Mouse (Mus musculus) MEL (cell line): ENCODE results near the gene Pcnx2. TPM values are rescaled to one million over a fixed set of nuclear protein-coding genes. Genes with fewer than 3 reads are reported as not detected.

Source experiments
- DNase-seq: peaks from one replicate; pipeline ENCODE4 v3.0.0; 2011; ENCODE audit warnings: low read depth, low spot score
- H3K27ac ChIP-seq: 2 replicates; pipeline ENCODE4 v1.5.1; 2012; ENCODE audit warnings: low read depth, mild to moderate bottlenecking, control low read depth, low read length, moderate library complexity; ENCODE audit not compliant: control insufficient read depth
- H3K27me3 ChIP-seq, 2 experiments: fragments of 150-350 bp in 1 of 2; sonication (generic) in 1 of 2; 2 replicates each; pipeline ENCODE4 v1.6.1; 2012; ENCODE audit warnings: low read length in 2 of 2, mild to moderate bottlenecking in 2 of 2, improper control_type of control experiment in 1 of 2, moderate library complexity in 1 of 2; ENCODE audit not compliant: insufficient read depth in 2 of 2, control insufficient read depth in 1 of 2
- H3K36me3 ChIP-seq, 2 experiments: 2 replicates each; pipeline ENCODE4 v1.6.1; 2012 to 2014; ENCODE audit warnings: low read length in 2 of 2, improper control_type of control experiment in 1 of 2, inconsistent platforms in 1 of 2, mild to moderate bottlenecking in 1 of 2; ENCODE audit not compliant: insufficient read depth in 2 of 2, control insufficient read depth in 1 of 2
- H3K4me1 ChIP-seq, 2 experiments: fragments of 150-350 bp in 1 of 2; sonication (generic) in 1 of 2; 2 replicates each; pipeline ENCODE4 v1.6.1; 2012; ENCODE audit warnings: low read length in 2 of 2, improper control_type of control experiment in 1 of 2, mild to moderate bottlenecking in 1 of 2; ENCODE audit not compliant: insufficient read depth in 2 of 2, control insufficient read depth in 1 of 2
- H3K4me3 ChIP-seq, 2 experiments: fragments of 150-350 bp in 1 of 2; sonication (generic) in 1 of 2; 2 replicates each; pipeline ENCODE4 v1.5.1; 2012; ENCODE audit warnings: low read depth in 2 of 2, low read length in 2 of 2, mild to moderate bottlenecking in 2 of 2, moderate library complexity in 2 of 2, control low read depth in 1 of 2, improper control_type of control experiment in 1 of 2; ENCODE audit not compliant: control insufficient read depth in 1 of 2, insufficient read depth in 1 of 2
- H3K79me2 ChIP-seq: 2 replicates; pipeline ENCODE4 v1.6.1; 2012; ENCODE audit warnings: mild to moderate bottlenecking, low read length, moderate library complexity; ENCODE audit not compliant: control insufficient read depth, poor library complexity, insufficient read depth
- H3K9ac ChIP-seq: 2 replicates; pipeline ENCODE4 v1.6.1; 2012; ENCODE audit warnings: low read depth, mild to moderate bottlenecking, control low read depth, low read length, moderate library complexity; ENCODE audit not compliant: control insufficient read depth, poor library complexity, severe bottlenecking
- H3K9me3 ChIP-seq: fragments of 150-350 bp; sonication (generic); replicated peaks from 2 replicates; pipeline ENCODE4 v1.6.1; 2012; ENCODE audit warnings: mild to moderate bottlenecking, low read length, improper control_type of control experiment, moderate library complexity; ENCODE audit not compliant: insufficient read depth
- BHLHE40 ChIP-seq: IDR thresholded peaks from 2 replicates; pipeline ENCODE4 v1.6.1; 2012; ENCODE audit warnings: low read depth, mild to moderate bottlenecking, inconsistent platforms, low read length, improper control_type of control experiment, borderline replicate concordance
- CHD1 ChIP-seq: IDR thresholded peaks from 2 replicates; pipeline ENCODE4 v1.6.1; 2012; ENCODE audit warnings: low read depth, mild to moderate bottlenecking, inconsistent platforms, low read length, improper control_type of control experiment
- CHD2 ChIP-seq: IDR thresholded peaks from 2 replicates; pipeline ENCODE4 v1.6.1; 2011; ENCODE audit warnings: low read length, improper control_type of control experiment
- CTCF ChIP-seq, 3 experiments: IDR thresholded peaks in 2 of 3; conservative IDR thresholded peaks in 1 of 3; 2 replicates each; pipeline ENCODE4 v1.5.1; 2011 to 2012; ENCODE audit warnings: low read length in 3 of 3, low read depth in 2 of 3, mild to moderate bottlenecking in 2 of 3, improper control_type of control experiment in 1 of 3, inconsistent platforms in 1 of 3, mixed read lengths in 1 of 3, moderate library complexity in 1 of 3; ENCODE audit not compliant: control insufficient read depth in 1 of 3, insufficient read depth in 1 of 3, poor library complexity in 1 of 3, severe bottlenecking in 1 of 3
- E2F4 ChIP-seq: IDR thresholded peaks from 2 replicates; pipeline ENCODE4 v1.6.1; 2011; ENCODE audit warnings: low read depth, low read length, improper control_type of control experiment, borderline replicate concordance
- EP300 ChIP-seq, 2 experiments: IDR thresholded peaks; 2 replicates each; pipeline ENCODE4 v1.6.1; 2011; ENCODE audit warnings: improper control_type of control experiment in 2 of 2, low read length in 2 of 2, low read depth in 1 of 2, mild to moderate bottlenecking in 1 of 2
- JUND ChIP-seq: IDR thresholded peaks from 2 replicates; pipeline ENCODE4 v1.6.1; 2011; ENCODE audit warnings: low read depth, mild to moderate bottlenecking, improper control_type of control experiment, low read length
- MAFK ChIP-seq: IDR thresholded peaks from 2 replicates; pipeline ENCODE4 v1.6.1; 2011; ENCODE audit warnings: low read depth, mild to moderate bottlenecking, low read length, improper control_type of control experiment, borderline replicate concordance
- MAX ChIP-seq: IDR thresholded peaks from 2 replicates; pipeline ENCODE4 v1.6.1; 2011; ENCODE audit warnings: low read length, improper control_type of control experiment
- MAZ ChIP-seq: IDR thresholded peaks from 2 replicates; pipeline ENCODE4 v1.6.1; 2012; ENCODE audit warnings: low read depth, mild to moderate bottlenecking, inconsistent platforms, low read length, improper control_type of control experiment
- MXI1 ChIP-seq: IDR thresholded peaks from 2 replicates; pipeline ENCODE4 v1.6.1; 2011; ENCODE audit warnings: mild to moderate bottlenecking, low read depth, low read length, improper control_type of control experiment
- NELFE ChIP-seq: IDR thresholded peaks from 2 replicates; pipeline ENCODE4 v1.6.1; 2011; ENCODE audit warnings: low read depth, low read length, improper control_type of control experiment
- POLR2AphosphoS2 ChIP-seq: IDR thresholded peaks from 2 replicates; pipeline ENCODE4 v1.6.1; 2011; ENCODE audit warnings: low read length, improper control_type of control experiment
- POLR2AphosphoS5 ChIP-seq: IDR thresholded peaks from 2 replicates; pipeline ENCODE4 v1.6.1; 2012; ENCODE audit warnings: low read depth, borderline replicate concordance, mild to moderate bottlenecking, inconsistent platforms, low read length, moderate library complexity, mixed read lengths
- RAD21 ChIP-seq: IDR thresholded peaks from 2 replicates; pipeline ENCODE4 v1.6.1; 2011; ENCODE audit warnings: mild to moderate bottlenecking, low read depth, low read length, improper control_type of control experiment
- RCOR1 ChIP-seq: IDR thresholded peaks from 2 replicates; pipeline ENCODE4 v1.6.1; 2012; ENCODE audit warnings: low read depth, mild to moderate bottlenecking, inconsistent platforms, low read length, improper control_type of control experiment
- TAL1 ChIP-seq: IDR thresholded peaks from 2 replicates; pipeline ENCODE4 v1.6.1; 2012; ENCODE audit warnings: mild to moderate bottlenecking, inconsistent platforms, low read length, moderate library complexity, mixed read lengths
- ZKSCAN1 ChIP-seq: IDR thresholded peaks from 2 replicates; pipeline ENCODE4 v1.6.1; 2012; ENCODE audit warnings: low read depth, mild to moderate bottlenecking, inconsistent platforms, low read length, improper control_type of control experiment, moderate library complexity
- ZMIZ1 ChIP-seq: IDR thresholded peaks from 2 replicates; pipeline ENCODE4 v1.6.1; 2012; ENCODE audit warnings: low read depth, mild to moderate bottlenecking, inconsistent platforms, low read length, improper control_type of control experiment, moderate library complexity
- ZNF384 ChIP-seq: IDR thresholded peaks from 2 replicates; pipeline ENCODE4 v1.6.1; 2012; ENCODE audit warnings: low read depth, mild to moderate bottlenecking, inconsistent platforms, low read length, improper control_type of control experiment
- polyA plus RNA-seq, 2 experiments: library from polyadenylated mRNA; stranded (reverse) in 1 of 2; unstranded in 1 of 2; fragments of >175 nt in 1 of 2; fragments of >200 nt in 1 of 2; gene quantifications; 2 replicates each; pipeline versions ENCODE4 v1.2.1 to v1.2.4; 2012; ENCODE audit warnings: low replicate concordance in 2 of 2, low read depth in 1 of 2; ENCODE audit not compliant: insufficient read length in 2 of 2, insufficient read depth in 1 of 2, missing spikeins in 1 of 2
- total RNA-seq: library from RNA; depleted of rRNA; stranded (reverse); fragments of 300-350 nt; gene quantifications from 2 replicates; pipeline ENCODE4 v1.2.3, GENCODE M21; 2012

Pcnx2 gene
- total and polyA plus RNA-seq, 3 experiments, result 0.04 TPM; not detected in 2

DNA sequence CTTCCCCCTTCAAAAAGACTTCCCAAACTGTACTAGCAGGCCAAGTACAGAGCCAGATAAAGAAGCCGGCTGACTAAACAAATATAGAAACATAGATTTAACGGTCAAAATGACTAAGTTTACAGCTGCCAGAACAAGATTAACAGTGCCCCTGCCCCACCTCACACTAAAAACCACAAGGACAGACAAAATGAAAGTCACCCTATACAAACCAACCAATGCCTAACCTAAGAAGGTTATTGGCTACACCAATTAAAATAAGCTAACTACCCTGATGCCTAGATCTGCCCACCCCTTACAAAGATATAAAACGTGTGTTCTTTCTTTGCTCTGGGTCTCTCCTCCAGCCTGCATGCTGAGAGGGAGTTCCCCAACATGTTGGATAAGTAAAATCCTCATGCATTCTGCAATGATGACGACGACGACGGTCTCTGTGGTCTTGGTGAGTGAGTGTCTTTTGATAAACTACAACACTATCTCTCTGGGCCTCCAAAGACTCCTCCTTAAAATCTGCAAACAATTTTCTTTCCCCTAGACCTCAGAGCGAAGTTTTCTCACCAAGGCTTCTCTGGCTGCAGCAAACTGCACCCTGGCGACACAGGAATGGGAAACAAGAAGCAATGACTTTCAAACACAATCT lies 105.2 kb downstream of the Pcnx2 start:
- Histone ChIP-seq H3K9ac (no peak overlapping the region), H3K9me3 (no peaks in the 10 kb centered on the region), H3K4me1 (no peaks in the 10 kb centered on the region), H3K79me2 (no peaks in the 10 kb centered on the region), H3K4me3 (no peak overlapping the region), H3K27ac (peak overlapping the region; percentile 56), H3K36me3 (no peaks in the 10 kb centered on the region), H3K27me3 (no peaks in the 10 kb centered on the region)
- DNase-seq, result peak; percentile 43
- TF ChIP-seq E2F4 (no peak), TAL1 (peak; percentile 52), EP300 (IDR thresholded peaks at IDR 0.05; ENCODE audit: low read depth in 1 of 2, low read length in 2 of 2) (peak in 1 of 2 experiments; percentile 66; a peak in 2 of 4 replicates)

DNA sequence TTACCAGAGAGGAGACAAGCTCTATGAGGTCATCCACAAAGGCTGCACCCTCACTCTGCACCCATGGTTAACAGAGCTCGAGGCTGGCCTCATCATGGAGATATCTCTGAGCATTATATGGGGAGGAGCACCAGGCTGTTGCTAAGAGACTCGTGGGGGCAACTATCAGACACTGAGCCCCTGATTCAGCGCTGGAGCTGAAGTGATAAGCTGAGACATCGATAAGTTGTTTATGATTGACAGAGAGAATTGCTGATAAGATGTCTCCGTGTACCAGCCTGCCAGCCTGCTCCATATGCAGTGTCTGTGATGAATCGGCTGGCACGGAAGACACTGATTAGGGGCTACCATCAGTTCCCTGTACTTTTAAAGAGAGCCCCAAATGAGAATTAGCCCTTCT lies 111.2 kb downstream of the Pcnx2 start:
- Histone ChIP-seq H3K4me1 (no peaks in the 10 kb centered on the region), H3K27me3 (no peaks in the 10 kb centered on the region), H3K4me3 (no peak overlapping the region), H3K9ac (no peak overlapping the region), H3K36me3 (no peaks in the 10 kb centered on the region)
- no peak for DNase-seq
- TF ChIP-seq ZKSCAN1 (no peak), ZMIZ1 (no peak), CTCF (IDR thresholded peaks at IDR 0.05 in 2 of 3, conservative IDR thresholded peaks at IDR 0.05 in 1 of 3; ENCODE audit: control insufficient read depth in 1 of 3, insufficient read depth in 1 of 3, low read depth in 2 of 3, low read length in 3 of 3, poor library complexity in 1 of 3, severe bottlenecking in 1 of 3) (no peak), MAZ (no peak), RAD21 (no peak), CHD1 (no peak), MAFK (no peak), MAX (no peak), POLR2AphosphoS2 (no peak), NELFE (no peak), RCOR1 (no peak), CHD2 (no peak), JUND (no peak), EP300 (IDR thresholded peaks at IDR 0.05; ENCODE audit: low read depth in 1 of 2, low read length in 2 of 2) (no peak), E2F4 (no peak), ZNF384 (no peak), BHLHE40 (no peak), MXI1 (no peak), TAL1 (no peak), POLR2AphosphoS5 (no peak)
- TF ChIP-seq, all 39 proteins: peak for 0
- Histone ChIP-seq H3K79me2 (no peaks in the 10 kb centered on the region), H3K27ac (no peak overlapping the region), H3K9me3 (no peaks in the 10 kb centered on the region)
